Mouse (Mus musculus) neural tube, embryonic 14.5 days (tissue): ENCODE measurements around the gene Vps45. TPM values are rescaled to one million over a fixed set of nuclear protein-coding genes. Genes with fewer than 3 reads are reported as not detected.

Source experiments
- ATAC-seq: fragments of 200-750 bp; cut with Nextera tagmentation; 2 replicates; pipeline ENCODE4 v1.8.0; 2017; ENCODE audit warnings: low read depth, mild to moderate bottlenecking, moderate TSS enrichment, moderate library complexity
- H3K27ac ChIP-seq: fragments of 300-500 bp; sonication (generic); 2 replicates; pipeline ENCODE4 v1.5.1; 2014; ENCODE audit warnings: low read depth, mild to moderate bottlenecking, control low read depth, low read length, moderate library complexity, mixed read lengths
- H3K27me3 ChIP-seq: fragments of 300-500 bp; sonication (generic); 2 replicates; pipeline ENCODE4 v1.6.1; 2014; ENCODE audit warnings: low read length; ENCODE audit not compliant: control insufficient read depth, insufficient read depth
- H3K36me3 ChIP-seq: fragments of 300-500 bp; sonication (generic); 2 replicates; pipeline ENCODE4 v1.6.1; 2014; ENCODE audit warnings: low read length, mixed read lengths; ENCODE audit not compliant: control insufficient read depth, insufficient read depth
- H3K4me1 ChIP-seq: fragments of 300-500 bp; sonication (generic); 2 replicates; pipeline ENCODE4 v1.6.1; 2014; ENCODE audit warnings: low read length; ENCODE audit not compliant: control insufficient read depth, insufficient read depth
- H3K4me2 ChIP-seq: fragments of 300-500 bp; sonication (generic); 2 replicates; pipeline ENCODE4 v1.6.1; 2014; ENCODE audit warnings: mild to moderate bottlenecking, low read depth, low read length, control low read depth
- H3K4me3 ChIP-seq: fragments of 300-500 bp; sonication (generic); 2 replicates; pipeline ENCODE4 v1.5.1; 2014; ENCODE audit warnings: low read depth, low read length, control low read depth, mixed read lengths
- H3K9ac ChIP-seq: fragments of 300-500 bp; sonication (generic); replicated peaks from 2 replicates; pipeline ENCODE4 v1.6.1; 2014; ENCODE audit warnings: low read depth, mild to moderate bottlenecking, control low read depth, low read length, mixed read lengths
- H3K9me3 ChIP-seq: fragments of 300-500 bp; sonication (generic); 2 replicates; pipeline ENCODE4 v1.6.1; 2016; ENCODE audit warnings: low read length; ENCODE audit not compliant: control insufficient read depth
- WGBS: fragments of 180-500 bp; shearing (Covaris S2); extraction: QIAGEN DNeasy Blood & Tissue Kit; methylation state at CpG from one replicate; pipeline ENCODE4 v1.1.7; 2014; 5-methylcytosine and 5-hydroxymethylcytosine counted together
- polyA plus RNA-seq: library from polyadenylated mRNA; unstranded; fragments of >200 nt; fragmentation: Nextera tagmentation; extraction: Ambion mirVana; gene quantifications from 2 replicates; pipeline ENCODE4 v1.2.1, GENCODE M21; 2014

Gene Vps45
- polyA plus RNA-seq, 1 experiment from 2014 or later = 45.6 TPM

DNA sequence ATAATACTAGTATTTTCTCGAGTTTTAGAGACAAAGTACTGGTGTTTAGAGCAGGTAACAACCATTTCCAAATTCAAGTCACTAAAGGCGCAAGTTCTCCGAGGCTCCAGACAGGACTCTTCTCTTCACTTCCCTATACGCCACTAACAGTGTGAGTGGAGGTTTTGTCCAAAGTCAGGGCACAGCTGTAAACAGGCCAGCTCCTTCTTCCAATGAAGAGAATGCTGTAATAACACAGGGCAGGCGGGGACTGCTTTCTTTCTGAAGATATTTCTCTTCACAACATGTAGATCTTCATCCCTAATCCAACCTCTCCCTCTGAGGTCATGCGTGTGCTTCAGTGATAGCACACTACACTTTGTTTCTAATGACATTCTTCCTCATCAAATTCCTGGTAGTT lies 21.5 kb downstream of the Vps45 start:
- Histone ChIP-seq H3K9me3 (no peaks in the 10 kb centered on the region), H3K9ac (no peak overlapping the region), H3K27ac (no peak overlapping the region), H3K4me2 (no peak overlapping the region), H3K4me3 (no peak overlapping the region), H3K27me3 (no peaks in the 10 kb centered on the region), H3K4me1 (no peaks in the 10 kb centered on the region), H3K36me3 (peaks cover 6% of the 10 kb centered on the region; the same call in 1 of the 2 replicates)
- ATAC-seq = no peak
- WGBS = 94% methylated on average over 6 of the region's 6 CpGs

DNA sequence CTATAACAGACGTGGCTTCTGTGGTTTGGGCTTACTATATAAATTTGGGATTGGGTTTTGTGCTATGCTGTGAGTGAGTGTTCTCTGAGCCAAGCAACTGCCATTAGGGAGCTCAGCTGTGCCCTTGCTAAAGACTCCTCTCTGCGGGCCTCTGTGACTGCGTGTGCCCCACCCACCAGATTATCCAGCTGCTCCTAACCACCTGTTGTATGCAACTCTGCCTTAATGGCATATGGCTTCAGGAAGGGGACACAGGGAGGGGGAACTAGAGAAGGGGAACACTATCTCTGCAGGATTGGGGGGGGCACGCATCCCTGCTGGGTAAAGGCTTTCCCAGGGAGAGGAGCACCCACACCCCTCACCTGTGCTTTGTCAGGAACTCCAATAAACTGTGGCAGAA lies 25.2 kb downstream of the Vps45 start:
- Histone ChIP-seq H3K9me3 (no peaks in the 10 kb centered on the region), H3K4me2 (no peak overlapping the region), H3K9ac (no peak overlapping the region), H3K36me3 (peaks cover 12% of the 10 kb centered on the region; the same call in 1 of the 2 replicates), H3K4me3 (no peak overlapping the region), H3K4me1 (no peaks in the 10 kb centered on the region), H3K27me3 (no peaks in the 10 kb centered on the region), H3K27ac (no peak overlapping the region)
- no peak for ATAC-seq
- WGBS = 60% methylated on average over 4 of the region's 4 CpGs

DNA sequence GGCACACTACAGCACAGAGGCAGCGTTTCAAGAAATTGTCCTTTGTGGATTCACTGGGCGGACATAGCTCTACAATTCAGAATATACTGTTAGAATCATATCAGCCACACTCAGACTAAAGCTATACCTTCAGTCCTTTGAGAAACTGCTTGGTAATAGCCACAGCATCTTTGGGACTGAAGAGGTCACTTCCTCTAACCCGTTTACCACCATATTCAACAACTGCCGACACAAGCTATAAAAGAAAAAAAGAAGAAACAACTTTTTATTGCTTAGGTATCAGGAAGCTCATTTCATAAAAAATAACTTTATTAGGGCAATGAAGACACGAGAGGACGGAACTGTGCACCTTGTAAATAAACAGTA lies 25.6 kb downstream of the Vps45 start:
- no peak overlapping the region for H3K9ac ChIP-seq
- 91% methylated on average over 6 of the region's 6 CpGs for WGBS
- no peak overlapping the region for H3K27ac ChIP-seq
- H3K4me2 ChIP-seq = no peak overlapping the region
- no peaks in the 10 kb centered on the region for H3K27me3 ChIP-seq
- H3K36me3 ChIP-seq = peaks cover 12% of the 10 kb centered on the region; the same call in 1 of the 2 replicates
- no peak overlapping the region for H3K4me3 ChIP-seq
- no peaks in the 10 kb centered on the region for H3K9me3 ChIP-seq
- no peaks in the 10 kb centered on the region for H3K4me1 ChIP-seq
- no peak for ATAC-seq

DNA sequence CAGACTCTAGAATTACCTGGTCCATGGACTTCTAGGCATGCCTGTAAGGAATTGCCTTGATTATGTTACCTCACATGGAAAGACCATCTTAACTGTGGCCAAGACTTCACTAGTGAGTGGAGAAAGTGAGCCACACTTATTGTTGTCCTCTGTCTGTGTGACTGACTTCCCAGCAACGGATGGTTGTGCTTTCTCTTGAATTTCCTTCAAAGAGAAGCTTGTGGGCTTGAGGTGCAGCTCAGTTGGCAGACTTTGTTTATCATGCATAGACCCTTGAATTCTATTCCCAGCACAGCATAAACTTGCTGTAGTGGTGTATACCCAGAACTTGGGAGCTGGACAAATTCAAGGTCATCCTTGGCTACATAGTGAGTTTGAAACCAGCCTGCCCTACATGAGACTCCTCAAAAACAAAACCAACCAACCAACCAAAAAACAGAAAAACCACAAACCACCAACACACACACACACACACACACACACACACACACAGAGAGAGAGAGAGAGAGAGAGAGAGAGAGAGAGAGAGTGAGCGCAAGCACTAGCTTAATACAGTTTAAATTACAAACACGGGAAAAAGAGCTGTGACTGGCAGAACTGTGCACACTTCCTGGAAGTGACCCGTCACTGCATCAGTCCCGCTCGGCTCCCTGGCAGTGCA lies 26.1 kb downstream of the Vps45 start:
- no peak overlapping the region for H3K4me2 ChIP-seq

DNA sequence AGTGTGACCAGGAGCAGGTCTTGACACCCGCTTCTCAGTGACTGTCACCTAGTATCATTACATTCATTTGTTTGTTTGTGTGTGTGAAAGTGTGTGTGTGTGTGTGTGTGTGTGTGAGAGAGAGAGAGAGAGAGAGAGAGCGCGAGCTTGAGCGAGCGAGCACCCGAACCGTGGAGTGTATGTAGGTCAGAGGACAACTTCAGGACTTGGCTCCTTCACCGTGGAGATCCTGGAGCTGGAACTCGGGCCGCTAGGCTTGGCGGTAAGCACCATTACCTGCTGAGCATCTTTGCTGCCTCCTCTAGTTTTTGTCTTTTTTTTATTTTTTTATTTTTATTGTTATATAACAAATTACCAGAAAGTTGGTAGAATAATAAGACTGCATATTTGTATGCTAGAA lies 28.5 kb downstream of the Vps45 start:
- Histone ChIP-seq H3K27ac (no peak overlapping the region), H3K9ac (no peak overlapping the region), H3K27me3 (no peaks in the 10 kb centered on the region)

More for the DNA sequence above, 26.1 kb downstream of the Vps45 start:
- H3K9me3 ChIP-seq = no peaks in the 10 kb centered on the region
- 90% methylated on average over 6 of the region's 6 CpGs for WGBS
- no peaks in the 10 kb centered on the region for H3K27me3 ChIP-seq
- H3K36me3 ChIP-seq = peaks cover 12% of the 10 kb centered on the region; the same call in 1 of the 2 replicates
- no peaks in the 10 kb centered on the region for H3K4me1 ChIP-seq
- no peak overlapping the region for H3K9ac ChIP-seq
- no peak overlapping the region for H3K27ac ChIP-seq
- no peak overlapping the region for H3K4me3 ChIP-seq
- ATAC-seq = no peak

DNA sequence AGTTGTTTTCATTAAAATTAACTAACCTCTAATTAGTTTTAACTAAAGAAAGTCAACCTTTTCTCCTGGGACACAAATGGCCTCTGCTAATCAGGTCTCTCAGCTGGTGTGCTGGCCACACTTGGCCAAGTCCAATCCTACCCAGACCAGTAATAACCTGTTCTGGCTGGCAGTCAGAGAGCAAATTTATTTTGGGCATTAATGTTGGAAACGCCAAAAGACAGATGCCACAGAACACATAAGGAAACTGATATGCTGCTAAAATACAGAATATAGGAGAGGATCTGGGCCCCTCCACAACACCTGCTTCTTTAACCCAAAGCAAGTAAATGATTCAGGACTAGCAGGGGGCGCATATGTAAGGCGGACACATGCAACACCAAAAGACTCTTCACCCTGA lies 28.9 kb downstream of the Vps45 start:
- H3K9ac ChIP-seq = no peak overlapping the region
- H3K36me3 ChIP-seq = peaks cover 12% of the 10 kb centered on the region; the same call in 1 of the 2 replicates
- WGBS = 86% methylated on average over 3 of the region's 3 CpGs

More for the DNA sequence above, 28.5 kb downstream of the Vps45 start:
- Histone ChIP-seq H3K4me3 (no peak overlapping the region), H3K9me3 (no peaks in the 10 kb centered on the region), H3K36me3 (peaks cover 12% of the 10 kb centered on the region; the same call in 1 of the 2 replicates), H3K4me1 (no peaks in the 10 kb centered on the region), H3K4me2 (no peak overlapping the region)
- WGBS = 93% methylated on average over 11 of the region's 11 CpGs
- ATAC-seq = no peak

DNA sequence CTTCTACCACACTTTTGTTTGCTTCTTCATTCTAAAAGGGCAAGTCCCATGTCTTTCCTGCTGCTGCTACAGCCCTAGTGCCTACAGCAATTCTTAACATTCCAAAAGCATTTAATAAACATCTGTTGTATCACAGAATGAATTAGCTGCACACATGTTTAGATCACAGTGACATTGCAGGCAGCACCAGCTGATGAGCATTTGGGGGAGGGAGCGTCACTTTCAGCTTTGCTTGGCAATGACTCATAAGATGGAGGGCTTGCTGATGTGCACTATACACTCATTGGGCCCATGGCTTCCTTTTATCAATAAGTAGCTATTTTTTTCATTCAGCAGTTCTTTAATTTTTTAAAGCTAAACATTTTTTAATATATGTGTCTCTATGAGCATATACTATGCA lies 30.4 kb downstream of the Vps45 start:
- 78% methylated on average over 1 of the region's 1 CpGs for WGBS
- H3K4me2 ChIP-seq = no peak overlapping the region
- H3K27ac ChIP-seq = no peak overlapping the region
- H3K9ac ChIP-seq = no peak overlapping the region
- no peak for ATAC-seq
- H3K27me3 ChIP-seq = no peaks in the 10 kb centered on the region
- H3K4me1 ChIP-seq = no peaks in the 10 kb centered on the region
- H3K9me3 ChIP-seq = no peaks in the 10 kb centered on the region
- H3K4me3 ChIP-seq = no peak overlapping the region
- peaks cover 12% of the 10 kb centered on the region; the same call in 1 of the 2 replicates for H3K36me3 ChIP-seq

More for the DNA sequence above, 28.9 kb downstream of the Vps45 start:
- H3K9me3 ChIP-seq = no peaks in the 10 kb centered on the region
- no peak overlapping the region for H3K4me3 ChIP-seq
- H3K4me2 ChIP-seq = no peak overlapping the region
- ATAC-seq = no peak
- no peak overlapping the region for H3K27ac ChIP-seq
- no peaks in the 10 kb centered on the region for H3K4me1 ChIP-seq
- no peaks in the 10 kb centered on the region for H3K27me3 ChIP-seq

DNA sequence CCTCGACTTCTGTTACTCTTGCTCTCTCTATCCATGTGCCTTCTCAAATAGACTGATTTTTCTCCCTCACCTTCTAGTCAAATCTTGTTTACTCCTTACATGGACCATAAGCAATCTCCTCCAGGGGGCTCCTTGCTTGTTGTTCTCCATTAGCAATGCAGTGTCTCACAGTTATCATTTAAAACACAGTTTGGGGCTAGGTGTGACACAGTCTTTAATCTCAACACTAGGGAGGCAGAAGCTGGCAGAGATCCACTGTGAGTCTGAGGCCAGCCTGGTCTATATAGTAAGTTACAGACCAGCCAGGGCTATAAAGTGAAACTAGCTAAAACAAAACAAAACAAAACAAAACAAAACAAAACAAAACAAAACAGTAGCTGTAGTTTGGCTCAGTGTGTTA lies 31.1 kb downstream of the Vps45 start:
- WGBS = 85% methylated on average over 1 of the region's 1 CpGs
- no peaks in the 10 kb centered on the region for H3K27me3 ChIP-seq
- H3K4me2 ChIP-seq = no peak overlapping the region
- H3K4me3 ChIP-seq = no peak overlapping the region
- no peak overlapping the region for H3K9ac ChIP-seq
- H3K9me3 ChIP-seq = no peaks in the 10 kb centered on the region
- ATAC-seq = no peak
- H3K36me3 ChIP-seq = peaks cover 12% of the 10 kb centered on the region; the same call in 1 of the 2 replicates
- H3K27ac ChIP-seq = no peak overlapping the region
- no peaks in the 10 kb centered on the region for H3K4me1 ChIP-seq

DNA sequence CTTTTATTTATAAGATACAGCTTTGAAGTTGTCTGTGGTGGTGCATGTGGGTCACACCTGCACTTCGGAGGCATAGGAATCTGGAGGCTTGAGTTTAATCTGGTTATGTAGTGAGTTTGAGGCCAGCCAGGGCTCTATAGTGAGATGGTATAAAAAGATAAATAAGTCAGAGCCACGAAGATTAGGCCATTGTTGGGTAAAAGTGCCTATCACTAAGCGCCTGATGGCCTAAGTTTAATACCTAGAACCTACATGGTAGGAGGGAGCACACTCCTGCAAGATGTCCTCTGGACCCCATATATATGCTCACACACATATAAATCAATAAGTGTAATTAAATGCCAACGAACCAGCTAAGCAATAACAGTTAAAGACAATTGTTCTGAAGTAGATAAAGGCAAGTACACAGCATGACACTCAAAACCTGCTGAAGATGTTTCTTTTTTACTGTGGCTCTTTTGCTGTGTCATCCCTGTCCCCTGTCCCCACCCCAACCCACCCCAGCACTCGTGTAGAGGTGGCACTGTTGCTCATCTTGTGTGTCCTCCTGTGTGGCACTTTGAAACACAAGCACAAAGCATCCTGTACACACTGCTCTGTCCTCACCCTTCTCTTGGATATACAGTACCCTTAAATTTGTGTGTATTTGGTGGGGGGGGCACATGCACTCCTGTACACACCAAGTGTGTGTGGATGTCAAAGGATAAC lies 36.7 kb downstream of the Vps45 start:
- H3K9me3 ChIP-seq = no peaks in the 10 kb centered on the region
- no peak for ATAC-seq
- H3K4me1 ChIP-seq = no peaks in the 10 kb centered on the region

More for the DNA sequence above, 36.7 kb downstream of the Vps45 start:
- no peaks in the 10 kb centered on the region for H3K27me3 ChIP-seq
- H3K4me2 ChIP-seq = no peak overlapping the region
- no peak overlapping the region for H3K27ac ChIP-seq
- no peak overlapping the region for H3K4me3 ChIP-seq
- H3K9ac ChIP-seq = no peak overlapping the region
- H3K36me3 ChIP-seq = peaks cover 3% of the 10 kb centered on the region; the same call in 1 of the 2 replicates
- WGBS = 73% methylated on average over 5 of the region's 5 CpGs
